Mouse (Mus musculus) brain, adult 10 weeks (tissue): ENCODE results near the gene Ssx2ip. TPM values are rescaled to one million over a fixed set of nuclear protein-coding genes. Genes with fewer than 3 reads are reported as not detected.

ENCODE experiments used
- polyA plus RNA-seq: library from polyadenylated mRNA; stranded (reverse); fragments of 350-450 nt; fragmentation: Illumina TruSeq; extraction: RNeasy Lipid Tissue Mini Kit (QIAGEN cat#74804); gene quantifications from one replicate; pipeline ENCODE4 v1.2.3, GENCODE M21; 2015; ENCODE audit warnings: low read depth, low replicate concordance

Gene Ssx2ip
- 54.5 TPM for polyA plus RNA-seq

GRCm38 (mm10) chr3:146404311-146405201 is at the start of gene Ssx2ip:
Gene Ssx2ip, plus strand, starts transcription at chr3:146404642.

GRCm38 (mm10) chr3:146449745-146450250 is 45.4 kb downstream of the Ssx2ip start, which contains the start of gene Ctbs:
Gene Ctbs, plus strand, starts transcription at chr3:146449795.

Other genes with a start within 250 kb of the Ssx2ip start
- gene Lpar3, start 183.7 kb upstream of the Ssx2ip start, polyA plus RNA-seq, result 0.18 TPM
- 9.6 TPM for gene Ctbs, start 45.2 kb downstream of the Ssx2ip start, polyA plus RNA-seq
- 3.6 TPM for gene Spata1, start 95.1 kb downstream of the Ssx2ip start, polyA plus RNA-seq
- gene Gng5, start 95.2 kb downstream of the Ssx2ip start, polyA plus RNA-seq, result 115 TPM
- gene Rpf1, start 116.8 kb downstream of the Ssx2ip start, polyA plus RNA-seq, result 20.7 TPM
- gene Uox, start 165.8 kb downstream of the Ssx2ip start, polyA plus RNA-seq, result 1.2 TPM
- gene Dnase2b, start 211.0 kb downstream of the Ssx2ip start, polyA plus RNA-seq, result 0.16 TPM
- not detected for gene 4930503B20Rik, start 246.7 kb downstream of the Ssx2ip start, polyA plus RNA-seq